Mouse (Mus musculus) embryonic facial prominence, embryonic 11.5 days (tissue): Measurements from ENCODE around the gene Eif3k. TPM values are rescaled to one million over a fixed set of nuclear protein-coding genes. Genes with fewer than 3 reads are reported as not detected.
A peak's percentile ranks its signal among the peaks of the same experiment; 100 is the strongest.
"Not testable (repeated sequence)": the region's sequence is repeated elsewhere in the genome, so short reads cannot be mapped to it uniquely, and the experiment has no call there.

Experiments used
- ATAC-seq: fragments of 200-750 bp; cut with Nextera tagmentation; replicated peaks from 2 replicates; pipeline ENCODE4 v1.8.0; 2017; ENCODE audit warnings: low read depth; ENCODE audit not compliant: insufficient number of reproducible peaks, low FRiP score, low TSS enrichment
- DNase-seq: peaks from one replicate; pipeline ENCODE4 v3.0.0-alpha.2; 2015; ENCODE audit warnings: low spot score
- H3K27ac ChIP-seq: fragments of 300-500 bp; sonication (generic); replicated peaks from 2 replicates; pipeline ENCODE4 v1.5.1; 2014; ENCODE audit warnings: mild to moderate bottlenecking, low read depth, low read length, control low read depth
- H3K27me3 ChIP-seq: fragments of 300-500 bp; sonication (generic); 2 replicates; pipeline ENCODE4 v1.6.1; 2014; ENCODE audit warnings: mild to moderate bottlenecking, low read length, moderate library complexity, mixed read lengths; ENCODE audit not compliant: control insufficient read depth, insufficient read depth
- H3K36me3 ChIP-seq: fragments of 300-500 bp; sonication (generic); replicated peaks from 2 replicates; pipeline ENCODE4 v1.6.1; 2014; ENCODE audit warnings: low read depth, mild to moderate bottlenecking, low read length, moderate library complexity, mixed read lengths; ENCODE audit not compliant: control insufficient read depth, insufficient read depth
- H3K4me1 ChIP-seq: fragments of 300-500 bp; sonication (generic); 2 replicates; pipeline ENCODE4 v1.6.1; 2014; ENCODE audit warnings: low read length, mixed read lengths; ENCODE audit not compliant: control insufficient read depth, insufficient read depth
- H3K4me2 ChIP-seq: fragments of 300-500 bp; sonication (generic); 2 replicates; pipeline ENCODE4 v1.6.1; 2014; ENCODE audit warnings: low read depth, mild to moderate bottlenecking, control low read depth, low read length, moderate library complexity
- H3K4me3 ChIP-seq: fragments of 300-500 bp; sonication (generic); 2 replicates; pipeline ENCODE4 v1.5.1; 2014; ENCODE audit warnings: low read depth, low read length, control low read depth
- H3K9ac ChIP-seq: fragments of 300-500 bp; sonication (generic); replicated peaks from 2 replicates; pipeline ENCODE4 v1.6.1; 2014; ENCODE audit warnings: mild to moderate bottlenecking, control low read depth, low read length
- H3K9me3 ChIP-seq: fragments of 300-500 bp; sonication (generic); replicated peaks from 2 replicates; pipeline ENCODE4 v1.6.1; 2016; ENCODE audit warnings: mild to moderate bottlenecking, low read length, inconsistent platforms, mixed read lengths; ENCODE audit not compliant: control insufficient read depth
- WGBS: fragments of 180-500 bp; shearing (Covaris S2); extraction: QIAGEN DNeasy Blood & Tissue Kit; methylation state at CpG from one replicate; pipeline ENCODE4 v1.1.7; 2014; 5-methylcytosine and 5-hydroxymethylcytosine counted together
- polyA plus RNA-seq: library from polyadenylated mRNA; unstranded; fragments of >200 nt; fragmentation: Nextera tagmentation; extraction: Ambion mirVana; gene quantifications from 2 replicates; pipeline ENCODE4 v1.2.1, GENCODE M21; 2014

Eif3k gene
- polyA plus RNA-seq, 1 experiment from 2014 or later = 439 TPM

GRCm38 (mm10) chr7:28969672-28970394 is 11.8 kb downstream of the Eif3k start:
- no peak overlapping the region for H3K27ac ChIP-seq
- H3K9me3 ChIP-seq = no peaks in the 10 kb centered on the region
- DNase-seq = no peak
- no peaks in the 10 kb centered on the region for H3K4me1 ChIP-seq
- H3K9ac ChIP-seq = no peak overlapping the region
- H3K27me3 ChIP-seq = no peaks in the 10 kb centered on the region
- 0 out of 2 replicates have a peak, but pooled peaks cover 3% of the 10 kb centered on the region for H3K36me3 ChIP-seq
- no peak overlapping the region for H3K4me3 ChIP-seq
- no peak overlapping the region for H3K4me2 ChIP-seq
- no peak for ATAC-seq
- 74% methylated on average over 12 of the region's 12 CpGs for whole genome bisulfite sequencing

DNA sequence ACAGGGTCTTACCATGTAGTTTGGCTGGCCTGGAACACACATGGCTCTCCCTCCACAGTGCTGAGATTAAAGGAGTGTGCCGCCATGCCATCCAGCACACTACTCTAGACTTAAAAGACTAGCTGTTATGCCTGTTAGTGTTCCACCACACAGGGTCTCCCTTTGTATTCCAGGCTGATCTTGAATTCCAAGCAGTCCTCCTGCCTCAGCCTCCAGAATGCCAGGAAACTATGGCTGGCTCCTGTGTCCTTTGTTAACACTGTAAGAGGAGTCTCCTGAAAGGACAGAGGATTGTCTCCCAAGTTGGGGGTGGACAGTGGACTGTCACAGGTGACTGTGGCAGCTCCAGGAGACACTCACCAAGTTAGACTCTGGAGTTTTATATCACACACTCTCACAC is 12.4 kb downstream of the Eif3k start:
- Histone ChIP-seq H3K4me3 (no peak overlapping the region), H3K9ac (no peak overlapping the region), H3K4me1 (no peaks in the 10 kb centered on the region), H3K36me3 (0 out of 2 replicates have a peak, but pooled peaks cover 3% of the 10 kb centered on the region), H3K27me3 (no peaks in the 10 kb centered on the region), H3K9me3 (no peaks in the 10 kb centered on the region), H3K27ac (no peak overlapping the region), H3K4me2 (no peak overlapping the region)
- DNase-seq (no peak), ATAC-seq (no peak)
- WGBS = 87% methylated on average over 1 of the region's 1 CpGs

- not testable (repeated sequence) for DNase-seq, H3K9ac ChIP-seq, H3K4me3 ChIP-seq, H3K27ac ChIP-seq, H3K9me3 ChIP-seq, H3K4me2 ChIP-seq, H3K4me1 ChIP-seq, H3K36me3 ChIP-seq, ATAC-seq, H3K27me3 ChIP-seq
- 95% methylated on average over 8 of the region's 8 CpGs for WGBS
These were observed 13.5 kb downstream of the Eif3k start for GRCm38 (mm10) chr7:28968120-28968519.

- no peak overlapping the region for H3K27ac ChIP-seq
- H3K4me1 ChIP-seq = no peaks in the 10 kb centered on the region
- WGBS = 58% methylated on average over 4 of the region's 4 CpGs
- H3K4me2 ChIP-seq = no peak overlapping the region
- no peak overlapping the region for H3K4me3 ChIP-seq
- DNase-seq = no peak
- H3K27me3 ChIP-seq = no peaks in the 10 kb centered on the region
- H3K36me3 ChIP-seq = no peaks in the 10 kb centered on the region
- no peaks in the 10 kb centered on the region for H3K9me3 ChIP-seq
- no peak for ATAC-seq
- no peak overlapping the region for H3K9ac ChIP-seq
These were observed 14.7 kb downstream of the Eif3k start for GRCm38 (mm10) chr7:28966751-28967505.

- Histone ChIP-seq H3K4me2 (no peak overlapping the region), H3K9me3 (no peaks in the 10 kb centered on the region), H3K27me3 (no peaks in the 10 kb centered on the region), H3K36me3 (no peaks in the 10 kb centered on the region), H3K27ac (no peak overlapping the region), H3K4me3 (no peak overlapping the region), H3K4me1 (no peaks in the 10 kb centered on the region), H3K9ac (no peak overlapping the region)
- DNase-seq = no peak
- no peak for ATAC-seq
- WGBS = 89% methylated on average over 4 of the region's 5 CpGs
These were observed 15.5 kb downstream of the Eif3k start for GRCm38 (mm10) chr7:28966181-28966580.

- H3K27ac ChIP-seq = no peak overlapping the region
- DNase-seq (no peak), ATAC-seq (no peak)
- WGBS = 83% methylated on average over 5 of the region's 5 CpGs
- H3K27me3 ChIP-seq = no peaks in the 10 kb centered on the region
- no peak overlapping the region for H3K4me2 ChIP-seq
- H3K4me1 ChIP-seq = no peaks in the 10 kb centered on the region
- H3K4me3 ChIP-seq = no peak overlapping the region
- H3K36me3 ChIP-seq = no peaks in the 10 kb centered on the region
- H3K9ac ChIP-seq = no peak overlapping the region
- no peaks in the 10 kb centered on the region for H3K9me3 ChIP-seq
These were observed 16.3 kb downstream of the Eif3k start for GRCm38 (mm10) chr7:28965346-28965840.

DNA sequence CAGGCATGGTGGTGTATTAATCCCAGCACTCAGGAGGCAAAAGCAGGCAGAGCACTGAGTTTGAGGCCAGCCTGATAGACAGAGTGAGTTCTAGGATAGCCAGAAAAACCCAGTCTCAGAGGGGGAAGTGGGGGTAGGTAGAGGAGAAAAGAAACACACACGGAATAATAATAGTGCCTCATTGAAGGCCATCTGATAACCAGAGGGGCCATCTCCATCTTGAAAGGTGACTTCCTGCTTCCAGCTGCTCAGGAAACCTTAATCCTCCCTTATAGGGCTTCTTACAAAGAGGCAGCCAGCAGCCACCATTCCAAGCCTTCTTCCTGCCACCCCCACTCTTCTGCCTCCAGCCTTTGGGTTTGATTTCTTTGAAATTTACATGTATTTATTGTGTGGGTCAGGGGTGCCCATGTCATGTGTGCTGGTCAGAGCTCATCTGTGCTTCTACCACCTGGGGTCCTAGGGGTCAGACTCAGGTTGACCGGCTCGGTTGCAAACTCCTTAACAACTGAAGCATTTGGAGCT is 18.2 kb downstream of the Eif3k start:
- 0 out of 2 replicates have a peak overlapping the region, but pooled peaks have one; percentile 6 for H3K9ac ChIP-seq
- H3K27me3 ChIP-seq = no peaks in the 10 kb centered on the region
- ATAC-seq = no peak
- no peak overlapping the region for H3K4me3 ChIP-seq
- DNase-seq = no peak
- H3K9me3 ChIP-seq = no peaks in the 10 kb centered on the region
- 77% methylated on average over 3 of the region's 3 CpGs for WGBS
- no peak overlapping the region for H3K4me2 ChIP-seq
- H3K4me1 ChIP-seq = peaks cover 8% of the 10 kb centered on the region
- H3K27ac ChIP-seq = no peak overlapping the region
- H3K36me3 ChIP-seq = no peaks in the 10 kb centered on the region
